Mouse (Mus musculus) hindbrain, embryonic 15.5 days (tissue): ENCODE measurements around the gene Tmigd3. TPM values are rescaled to one million over a fixed set of nuclear protein-coding genes. Genes with fewer than 3 reads are reported as not detected.

Experiments used
- ATAC-seq: fragments of 200-750 bp; cut with Nextera tagmentation; 2 replicates; pipeline ENCODE4 v1.8.0; 2017; ENCODE audit warnings: low read depth, moderate number of reproducible peaks, moderate TSS enrichment; ENCODE audit not compliant: low FRiP score
- H3K27ac ChIP-seq: fragments of 300-500 bp; sonication (generic); replicated peaks from 2 replicates; pipeline ENCODE4 v1.5.1; 2015; ENCODE audit warnings: mild to moderate bottlenecking, inconsistent platforms
- H3K27me3 ChIP-seq: fragments of 300-500 bp; sonication (generic); 2 replicates; pipeline ENCODE4 v1.6.1; 2015; ENCODE audit warnings: control low read depth, inconsistent platforms
- H3K36me3 ChIP-seq: fragments of 300-500 bp; sonication (generic); 2 replicates; pipeline ENCODE4 v1.6.1; 2015; ENCODE audit warnings: control low read depth, inconsistent platforms
- H3K4me1 ChIP-seq: fragments of 300-500 bp; sonication (generic); replicated peaks from 2 replicates; pipeline ENCODE4 v1.6.1; 2015; ENCODE audit warnings: control low read depth, inconsistent platforms
- H3K4me2 ChIP-seq: fragments of 300-500 bp; sonication (generic); 2 replicates; pipeline ENCODE4 v1.6.1; 2015; ENCODE audit warnings: moderate library complexity, mild to moderate bottlenecking, inconsistent platforms
- H3K4me3 ChIP-seq: fragments of 300-500 bp; sonication (generic); 2 replicates; pipeline ENCODE4 v1.5.1; 2015; ENCODE audit warnings: mild to moderate bottlenecking, inconsistent platforms
- H3K9ac ChIP-seq: fragments of 300-500 bp; sonication (generic); 2 replicates; pipeline ENCODE4 v1.6.1; 2015; ENCODE audit warnings: inconsistent platforms
- H3K9me3 ChIP-seq: fragments of 300-500 bp; sonication (generic); 2 replicates; pipeline ENCODE4 v1.6.1; 2016; ENCODE audit warnings: control low read depth, inconsistent platforms
- WGBS: fragments of 180-500 bp; shearing (Covaris S2); methylation state at CpG from one replicate; pipeline ENCODE4 v1.1.7; 2015; 5-methylcytosine and 5-hydroxymethylcytosine counted together
- polyA plus RNA-seq: library from polyadenylated mRNA; unstranded; fragments of >200 nt; fragmentation: Nextera tagmentation; extraction: Ambion mirVana; gene quantifications from 2 replicates; pipeline ENCODE4 v1.2.1, GENCODE M21; 2015

The Tmigd3 gene
- polyA plus RNA-seq, 1 experiment from 2014 or later = not detected

DNA sequence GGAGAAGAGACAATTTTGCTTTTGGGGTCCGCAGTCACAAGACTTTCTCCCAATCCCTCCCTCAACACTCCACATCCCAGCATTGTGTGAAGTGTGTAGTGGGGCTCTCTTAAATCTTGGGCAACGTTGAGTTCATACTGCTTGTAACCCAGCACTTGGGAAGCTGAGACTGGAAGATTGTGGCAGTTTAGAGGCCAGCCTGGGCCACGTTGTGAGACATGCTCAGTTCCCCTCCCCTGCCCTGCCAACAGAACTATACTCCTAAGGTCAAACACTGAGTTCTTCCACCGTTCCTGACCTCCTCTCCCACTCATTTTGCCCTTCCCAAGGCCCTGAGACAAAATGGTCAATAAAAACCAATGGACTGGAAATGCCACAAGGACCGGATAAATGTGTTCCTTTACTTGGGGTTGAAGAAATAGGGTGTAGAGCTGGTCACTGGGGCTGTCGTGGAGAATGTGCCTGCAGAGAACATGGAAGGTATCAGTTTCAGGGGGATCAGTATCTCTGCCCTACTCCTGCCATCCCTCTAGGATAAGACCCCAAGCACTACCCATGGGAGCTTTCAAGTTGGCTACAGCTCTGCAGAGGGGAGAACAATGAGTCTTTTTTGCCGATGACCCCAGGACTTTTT is 57.0 kb downstream of the Tmigd3 start:
- Histone ChIP-seq H3K4me3 (no peak overlapping the region), H3K27me3 (no peaks in the 10 kb centered on the region), H3K9me3 (no peaks in the 10 kb centered on the region), H3K4me2 (no peak overlapping the region), H3K36me3 (no peaks in the 10 kb centered on the region), H3K4me1 (no peaks in the 10 kb centered on the region), H3K9ac (no peak overlapping the region), H3K27ac (no peak overlapping the region)
- no peak for ATAC-seq
- WGBS = 80% methylated on average over 7 of the region's 7 CpGs

- H3K4me2 ChIP-seq = no peak overlapping the region
- H3K36me3 ChIP-seq = no peaks in the 10 kb centered on the region
- no peaks in the 10 kb centered on the region for H3K9me3 ChIP-seq
- ATAC-seq = no peak
- H3K4me3 ChIP-seq = no peak overlapping the region
- H3K27me3 ChIP-seq = no peaks in the 10 kb centered on the region
- no peak overlapping the region for H3K9ac ChIP-seq
- WGBS = 83% methylated on average over 3 of the region's 3 CpGs
- no peak overlapping the region for H3K27ac ChIP-seq
- H3K4me1 ChIP-seq = no peaks in the 10 kb centered on the region
Measured at GRCm38 (mm10) chr3:105928195-105928569, 57.5 kb downstream of the Tmigd3 start.

DNA sequence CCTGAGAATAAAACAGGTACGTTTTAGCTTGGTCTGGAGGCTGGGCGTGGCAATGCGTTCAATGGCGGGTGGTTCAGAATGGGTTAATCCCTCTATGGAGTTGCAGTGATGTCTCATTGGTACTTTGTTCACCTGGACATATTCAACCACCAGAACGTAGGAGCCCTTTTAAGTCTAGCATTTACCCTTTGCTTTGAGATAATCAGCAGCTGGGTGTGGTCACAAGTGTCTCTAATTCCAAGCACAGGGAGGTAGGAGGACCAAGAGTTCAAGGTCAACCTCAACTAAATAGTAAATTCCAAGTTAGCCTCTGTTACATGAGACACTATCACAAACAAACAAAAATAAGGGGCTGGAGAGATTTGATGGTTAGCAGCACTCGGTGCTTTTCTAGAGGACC is 58.1 kb downstream of the Tmigd3 start:
- Histone ChIP-seq H3K4me3 (no peak overlapping the region), H3K27me3 (no peaks in the 10 kb centered on the region), H3K36me3 (no peaks in the 10 kb centered on the region), H3K9ac (no peak overlapping the region), H3K4me2 (no peak overlapping the region), H3K4me1 (no peaks in the 10 kb centered on the region), H3K9me3 (no peaks in the 10 kb centered on the region), H3K27ac (no peak overlapping the region)
- no peak for ATAC-seq
- 87% methylated on average over 6 of the region's 6 CpGs for WGBS

DNA sequence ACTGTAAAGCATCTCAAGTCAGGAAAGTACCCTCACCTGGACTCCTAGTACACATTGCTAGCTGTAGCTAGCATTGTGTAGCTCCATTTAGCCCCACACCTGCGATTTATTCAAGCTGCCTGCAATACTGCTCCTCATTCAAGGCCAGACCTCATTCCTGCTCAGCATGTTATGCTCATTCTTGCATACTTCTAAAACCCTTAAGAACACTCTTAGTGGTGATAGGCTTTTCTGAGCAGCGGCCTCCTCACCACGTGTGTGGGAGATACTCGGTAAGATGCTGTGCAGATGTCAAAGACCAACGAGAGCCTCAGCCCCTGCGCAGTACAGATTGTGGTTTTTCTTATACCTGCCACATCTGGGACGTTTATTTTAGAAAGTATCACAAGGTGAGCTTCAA is 59.1 kb downstream of the Tmigd3 start:
- no peak overlapping the region for H3K9ac ChIP-seq
- H3K9me3 ChIP-seq = no peaks in the 10 kb centered on the region
- H3K27me3 ChIP-seq = no peaks in the 10 kb centered on the region
- no peak for ATAC-seq
- no peak overlapping the region for H3K4me3 ChIP-seq
- no peak overlapping the region for H3K27ac ChIP-seq
- WGBS = 91% methylated on average over 7 of the region's 7 CpGs
- no peaks in the 10 kb centered on the region for H3K4me1 ChIP-seq
- no peak overlapping the region for H3K4me2 ChIP-seq
- no peaks in the 10 kb centered on the region for H3K36me3 ChIP-seq

GRCm38 (mm10) chr3:105931095-105931494 is 60.4 kb downstream of the Tmigd3 start:
- Histone ChIP-seq H3K4me2 (no peak overlapping the region), H3K36me3 (no peaks in the 10 kb centered on the region)
- WGBS = 89% methylated on average over 2 of the region's 2 CpGs

DNA sequence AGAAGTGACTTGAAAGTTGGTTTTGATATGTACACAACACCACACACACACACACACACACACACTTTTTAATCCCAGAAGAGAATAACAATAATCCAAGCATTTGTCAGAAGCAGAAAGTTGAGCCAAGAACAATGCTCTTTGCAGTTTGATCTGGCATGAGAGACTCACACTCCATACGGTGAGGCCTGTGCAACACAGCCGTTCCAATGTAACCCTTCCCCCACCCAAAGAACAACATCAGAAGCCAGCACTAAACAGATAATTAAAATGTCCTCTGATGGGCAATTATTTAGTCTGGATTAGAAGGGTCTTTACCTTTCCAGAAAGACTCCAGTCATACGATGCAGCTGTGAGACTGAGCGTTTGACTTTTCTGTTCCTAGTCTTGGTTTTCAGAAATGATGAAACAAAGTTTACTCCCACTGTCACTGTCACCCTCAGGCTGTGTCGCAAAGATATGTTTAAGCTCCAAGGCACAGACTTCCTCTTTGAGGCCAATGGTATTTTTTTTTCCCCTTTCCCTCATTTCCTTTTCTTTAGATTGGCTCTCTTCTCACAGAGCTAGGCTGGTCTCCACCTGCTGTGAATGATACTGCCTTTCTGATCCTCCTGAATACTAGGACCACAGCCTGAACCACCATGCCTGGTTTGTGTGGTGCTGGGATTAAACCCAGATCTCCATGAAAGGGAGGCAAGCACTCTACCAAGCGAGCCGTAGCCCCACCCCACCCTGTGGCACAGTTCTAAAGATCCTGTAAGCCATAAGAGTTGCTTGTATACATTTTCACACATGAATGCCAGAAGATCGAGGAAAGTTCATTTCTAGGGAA is 61.8 kb downstream of the Tmigd3 start, which contains the start of gene I830077J02Rik:
TSS of gene I830077J02Rik (minus strand) at position 425 of the 832 bp plus-strand sequence.
- H3K9me3 ChIP-seq = no peaks in the 10 kb centered on the region
- H3K36me3 ChIP-seq = 0 out of 2 replicates have a peak, but pooled peaks cover 2% of the 10 kb centered on the region
- H3K4me3 ChIP-seq = no peak within 1 kb of the TSS
- H3K9ac ChIP-seq = no peak within 1 kb of the TSS
- H3K4me2 ChIP-seq = no peak within 1 kb of the TSS
- no peak within 1 kb of the TSS for H3K27ac ChIP-seq
- no peaks in the 10 kb centered on the region for H3K4me1 ChIP-seq
- WGBS = 87% methylated on average over 8 of the region's 8 CpGs
- no peaks in the 10 kb centered on the region for H3K27me3 ChIP-seq
- ATAC-seq = no peak

More at GRCm38 (mm10) chr3:105931095-105931494, 60.4 kb downstream of the Tmigd3 start:
- Histone ChIP-seq H3K27ac (no peak overlapping the region), H3K27me3 (no peaks in the 10 kb centered on the region), H3K4me1 (no peaks in the 10 kb centered on the region), H3K9me3 (no peaks in the 10 kb centered on the region), H3K4me3 (no peak overlapping the region), H3K9ac (no peak overlapping the region)
- no peak for ATAC-seq

DNA sequence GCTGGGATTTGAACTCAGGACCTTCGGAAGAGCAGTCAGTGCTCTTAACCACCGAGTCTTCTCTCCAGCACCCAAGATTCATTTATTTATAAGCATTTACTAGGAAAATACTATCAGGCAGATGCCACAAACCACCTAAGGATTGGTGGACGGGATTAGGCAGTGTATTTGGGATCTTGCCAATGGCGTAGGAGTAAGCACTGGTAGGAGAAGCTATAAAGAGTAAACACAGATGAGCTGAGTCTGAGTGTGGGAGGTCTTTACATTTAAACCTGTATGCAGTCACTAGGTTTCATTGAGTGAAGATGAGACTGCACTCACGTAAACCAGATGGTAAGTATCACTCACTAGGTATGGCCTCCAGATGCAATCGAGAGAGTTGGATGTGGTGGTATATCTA is 63.2 kb downstream of the Tmigd3 start:
- Histone ChIP-seq H3K4me2 (no peak overlapping the region), H3K4me1 (no peaks in the 10 kb centered on the region), H3K27me3 (no peaks in the 10 kb centered on the region), H3K9ac (no peak overlapping the region), H3K4me3 (no peak overlapping the region), H3K27ac (no peak overlapping the region), H3K9me3 (no peaks in the 10 kb centered on the region), H3K36me3 (0 out of 2 replicates have a peak, but pooled peaks cover 4% of the 10 kb centered on the region)
- 95% methylated on average over 6 of the region's 6 CpGs for WGBS
- ATAC-seq = no peak

- 75% methylated on average over 5 of the region's 5 CpGs for WGBS
- Histone ChIP-seq H3K4me3 (no peak overlapping the region), H3K9me3 (no peaks in the 10 kb centered on the region), H3K27me3 (no peaks in the 10 kb centered on the region), H3K9ac (no peak overlapping the region), H3K4me2 (no peak overlapping the region), H3K27ac (no peak overlapping the region), H3K36me3 (0 out of 2 replicates have a peak, but pooled peaks cover 4% of the 10 kb centered on the region), H3K4me1 (no peaks in the 10 kb centered on the region)
- ATAC-seq = no peak
Measured at GRCm38 (mm10) chr3:105935033-105935432, 64.3 kb downstream of the Tmigd3 start.

DNA sequence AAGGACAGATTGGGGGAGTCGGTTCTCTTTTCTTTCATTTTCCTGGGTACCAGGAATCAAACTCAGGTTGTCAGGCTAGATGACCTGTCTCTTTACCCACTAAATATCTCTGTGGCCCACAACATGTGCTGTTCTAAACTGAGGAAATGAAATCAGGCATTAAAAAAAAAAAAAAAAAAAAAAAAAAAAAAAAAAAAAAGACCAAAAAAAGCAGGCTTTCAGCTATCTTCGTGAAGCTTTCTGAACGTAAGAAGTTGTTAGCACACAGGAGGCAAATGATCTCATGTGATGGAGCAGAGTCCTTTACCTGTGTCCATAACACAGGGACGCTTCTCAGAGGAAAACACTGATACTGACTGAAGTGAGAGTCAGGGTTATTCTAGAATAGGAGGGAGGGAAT is 65.4 kb downstream of the Tmigd3 start:
- 95% methylated on average over 4 of the region's 4 CpGs for WGBS
- H3K9ac ChIP-seq = no peak overlapping the region

GRCm38 (mm10) chr3:105951348-105951747 is 80.6 kb downstream of the Tmigd3 start:
- Histone ChIP-seq H3K4me3 (no peak overlapping the region), H3K27ac (no peak overlapping the region), H3K9ac (no peak overlapping the region), H3K9me3 (no peaks in the 10 kb centered on the region), H3K4me1 (peaks cover 1% of the 10 kb centered on the region; the same call in 1 of the 2 replicates), H3K36me3 (peaks cover 74% of the 10 kb centered on the region), H3K27me3 (no peaks in the 10 kb centered on the region), H3K4me2 (no peak overlapping the region)
- 93% methylated on average over 7 of the region's 7 CpGs for WGBS
- no peak for ATAC-seq

More for the DNA sequence above, 65.4 kb downstream of the Tmigd3 start:
- Histone ChIP-seq H3K4me3 (no peak overlapping the region), H3K9me3 (no peaks in the 10 kb centered on the region), H3K27ac (no peak overlapping the region), H3K4me1 (no peaks in the 10 kb centered on the region), H3K4me2 (no peak overlapping the region), H3K27me3 (no peaks in the 10 kb centered on the region), H3K36me3 (peaks cover 9% of the 10 kb centered on the region)
- no peak for ATAC-seq

- Histone ChIP-seq H3K4me3 (no peak overlapping the region), H3K9ac (peak overlapping the region; percentile 16; the same call in 1 of the 2 replicates), H3K36me3 (peaks cover 37% of the 10 kb centered on the region), H3K4me2 (peak overlapping the region; percentile 63), H3K4me1 (peaks cover 39% of the 10 kb centered on the region), H3K27me3 (no peaks in the 10 kb centered on the region), H3K27ac (no peak overlapping the region), H3K9me3 (no peaks in the 10 kb centered on the region)
- 96% methylated on average over 1 of the region's 1 CpGs for WGBS
- no peak for ATAC-seq
Measured at GRCm38 (mm10) chr3:105957235-105957634, 86.5 kb downstream of the Tmigd3 start.

- 44% methylated on average over 5 of the region's 5 CpGs for WGBS
- no peak for ATAC-seq
Measured at GRCm38 (mm10) chr3:105958204-105958603, 87.5 kb downstream of the Tmigd3 start.

More at GRCm38 (mm10) chr3:105958204-105958603, 87.5 kb downstream of the Tmigd3 start:
- H3K36me3 ChIP-seq = peaks cover 37% of the 10 kb centered on the region
- no peaks in the 10 kb centered on the region for H3K9me3 ChIP-seq
- no peaks in the 10 kb centered on the region for H3K27me3 ChIP-seq
- peak overlapping the region; percentile 95 for H3K27ac ChIP-seq
- H3K9ac ChIP-seq = peak overlapping the region; percentile 95
- H3K4me2 ChIP-seq = peak overlapping the region; percentile 63
- peaks cover 39% of the 10 kb centered on the region for H3K4me1 ChIP-seq
- peak overlapping the region; percentile 89 for H3K4me3 ChIP-seq
